Mouse (Mus musculus): ENCODE data around the gene Plek.

Plek gene

GRCm38 (mm10) chr11:17000353-17001334, 51.5 kb downstream of the Plek start:
- DNase-seq (ENCODE audit: inconsistent ontology term) = peak; percentile 32

DNA sequence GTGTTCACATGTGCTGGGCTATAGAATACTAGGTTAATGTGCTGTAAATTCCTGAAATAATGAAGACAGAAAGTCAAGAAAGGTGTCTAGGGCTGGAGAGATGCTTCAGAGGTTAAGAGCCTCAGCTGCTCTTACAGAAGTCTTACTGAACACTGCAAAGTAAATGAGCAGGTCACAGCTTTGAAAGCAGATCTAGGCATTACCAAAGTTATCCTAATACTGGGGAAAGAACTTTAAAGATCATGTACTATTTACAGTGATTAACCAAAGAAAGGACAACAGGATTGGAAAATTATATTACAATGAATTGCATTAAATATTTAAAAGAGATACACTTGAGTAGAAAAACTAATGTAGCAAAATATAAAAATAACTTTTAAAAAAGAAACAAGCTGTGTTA, 52.2 kb downstream of the Plek start:
- no peak for DNase-seq (ENCODE audit: inconsistent ontology term)

DNA sequence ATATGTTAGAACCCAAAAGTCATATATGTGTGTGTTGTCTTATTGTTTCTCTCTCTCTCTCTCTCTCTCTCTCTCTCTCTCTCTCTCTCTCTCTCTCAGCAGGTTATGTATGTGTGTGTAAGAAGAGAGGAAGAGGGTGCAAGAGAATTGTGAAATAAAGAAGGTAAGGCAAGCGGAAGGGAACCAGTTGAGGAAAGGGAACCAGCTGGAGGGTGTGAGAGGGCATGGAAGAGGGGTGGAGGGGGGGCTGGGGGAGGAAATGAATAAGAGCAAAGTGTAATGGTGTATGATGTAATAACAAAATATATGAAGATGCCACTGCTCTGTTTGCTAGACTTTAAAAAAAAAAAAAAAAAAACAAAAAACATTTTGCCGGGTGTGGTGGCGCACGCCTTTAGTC, 52.8 kb downstream of the Plek start:
- DNase-seq (ENCODE audit: inconsistent ontology term) = no peak

DNA sequence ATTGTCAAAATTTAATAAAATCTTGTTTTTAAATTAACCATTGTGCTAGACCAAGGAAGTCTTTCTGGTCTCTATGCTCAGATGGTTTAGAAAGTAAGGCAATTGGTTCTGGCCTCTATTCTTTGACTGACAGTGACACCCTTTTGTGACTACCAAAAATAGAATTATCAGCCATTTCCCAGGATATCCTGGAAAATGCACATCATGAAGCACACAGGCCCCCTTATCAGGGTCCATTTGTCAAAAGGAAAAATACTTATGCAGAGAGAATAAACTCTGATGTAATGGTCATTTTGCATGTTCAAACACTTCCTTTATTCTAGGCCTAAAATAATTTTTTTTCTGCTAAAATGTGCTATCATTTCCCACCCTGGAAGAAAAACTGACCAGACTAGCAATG, 54.7 kb downstream of the Plek start:
- no peak for DNase-seq (ENCODE audit: inconsistent ontology term)

GRCm38 (mm10) chr11:16996818-16997217, 55.4 kb downstream of the Plek start:
- DNase-seq (ENCODE audit: inconsistent ontology term) = no peak

DNA sequence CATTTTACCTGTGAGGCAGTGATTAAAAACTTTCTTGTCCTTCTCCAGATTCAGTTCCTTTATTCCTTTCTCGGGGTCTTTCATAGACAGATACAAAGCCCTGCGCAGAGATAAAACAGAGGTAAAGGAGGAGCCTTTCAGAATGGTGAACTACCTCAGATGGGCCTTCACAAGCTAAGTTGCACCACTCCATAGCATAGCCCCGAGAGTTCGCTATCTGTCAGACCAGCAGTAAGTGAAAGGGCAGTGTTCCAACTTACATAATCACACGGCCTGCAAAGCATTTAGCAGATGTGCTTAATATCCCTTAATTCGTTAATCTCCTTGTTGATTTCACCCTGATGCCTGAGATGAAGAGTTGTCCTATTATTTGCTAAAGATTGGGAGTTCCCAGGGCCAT, 59.3 kb downstream of the Plek start:
- DNase-seq (ENCODE audit: inconsistent ontology term) = no peak

DNA sequence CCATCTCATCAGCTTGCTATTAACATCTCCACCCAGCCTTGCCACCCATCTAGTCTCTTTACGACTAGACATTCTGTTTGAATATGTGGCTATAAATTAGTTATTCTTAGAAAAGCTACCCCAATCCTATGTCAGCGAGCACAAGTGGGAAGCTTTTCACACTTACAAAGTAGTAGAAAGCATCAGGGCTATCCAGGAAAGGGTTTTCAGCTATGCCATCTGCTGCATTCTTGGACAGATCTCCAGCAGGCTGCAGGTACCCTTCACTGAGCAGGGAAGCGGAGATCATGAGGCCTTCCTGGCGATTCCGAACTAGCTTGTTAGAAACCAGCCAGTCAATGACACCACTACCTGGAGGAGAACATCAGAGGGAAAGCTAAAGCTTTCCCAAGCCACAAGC, 62.3 kb downstream of the Plek start:
- DNase-seq (ENCODE audit: inconsistent ontology term) = no peak

DNA sequence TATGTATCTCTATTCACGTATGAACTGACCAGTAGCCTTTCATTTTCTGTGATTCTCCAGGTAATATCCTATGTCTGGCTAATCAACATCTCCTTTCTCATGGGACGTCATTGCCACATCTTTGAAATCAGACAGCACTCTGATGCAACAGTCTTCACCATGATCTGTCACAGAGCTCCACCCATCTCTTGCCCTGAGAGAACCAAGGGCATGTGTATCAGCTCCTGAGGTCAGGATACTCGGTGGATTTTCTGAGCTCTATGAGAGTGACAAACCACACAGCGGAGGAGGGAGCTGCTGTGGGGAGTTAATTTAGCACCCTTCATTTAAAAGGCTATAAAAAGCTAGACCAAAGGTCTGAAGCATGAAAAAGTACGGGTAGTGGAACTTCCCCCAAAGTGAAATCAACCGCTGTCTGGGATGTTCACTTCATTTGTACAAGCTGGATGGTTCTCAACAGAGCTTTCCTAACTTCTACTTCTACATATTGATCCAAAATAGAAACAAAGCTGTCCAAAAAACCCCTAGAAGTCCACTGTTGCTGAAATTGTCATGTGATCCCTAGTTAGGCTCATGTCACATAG, 64.3 kb downstream of the Plek start:
- no peak for DNase-seq (ENCODE audit: inconsistent ontology term)

DNA sequence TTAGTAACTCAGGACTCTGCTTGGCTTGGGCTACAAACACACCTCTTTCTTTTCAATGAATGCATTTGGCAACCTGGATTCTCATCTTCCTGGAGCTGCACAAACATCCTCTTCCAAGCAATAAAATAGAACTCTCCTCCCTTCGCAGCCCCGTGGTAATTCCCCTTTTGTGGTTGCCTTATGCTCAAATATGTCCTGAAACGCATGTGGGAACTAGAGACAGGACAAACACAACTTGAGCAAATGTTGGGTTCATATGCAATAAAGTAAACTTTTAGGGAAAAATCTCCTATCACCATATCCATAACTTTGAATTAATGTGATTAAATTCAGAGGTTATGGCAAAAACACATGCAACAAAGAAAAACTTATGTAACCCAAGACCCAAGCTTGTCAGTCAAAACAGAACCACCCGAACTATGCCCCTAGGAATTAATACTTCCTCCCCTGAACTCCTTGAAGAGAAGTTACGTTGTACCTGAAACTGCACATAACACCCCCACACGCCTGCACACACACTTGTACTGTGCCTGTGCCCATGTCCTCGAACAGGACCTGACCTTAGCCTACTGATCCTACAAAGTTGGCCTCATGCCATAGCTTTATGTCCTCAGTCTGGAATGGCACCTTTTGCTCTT, 65.5 kb downstream of the Plek start:
- no peak for DNase-seq (ENCODE audit: inconsistent ontology term)

DNA sequence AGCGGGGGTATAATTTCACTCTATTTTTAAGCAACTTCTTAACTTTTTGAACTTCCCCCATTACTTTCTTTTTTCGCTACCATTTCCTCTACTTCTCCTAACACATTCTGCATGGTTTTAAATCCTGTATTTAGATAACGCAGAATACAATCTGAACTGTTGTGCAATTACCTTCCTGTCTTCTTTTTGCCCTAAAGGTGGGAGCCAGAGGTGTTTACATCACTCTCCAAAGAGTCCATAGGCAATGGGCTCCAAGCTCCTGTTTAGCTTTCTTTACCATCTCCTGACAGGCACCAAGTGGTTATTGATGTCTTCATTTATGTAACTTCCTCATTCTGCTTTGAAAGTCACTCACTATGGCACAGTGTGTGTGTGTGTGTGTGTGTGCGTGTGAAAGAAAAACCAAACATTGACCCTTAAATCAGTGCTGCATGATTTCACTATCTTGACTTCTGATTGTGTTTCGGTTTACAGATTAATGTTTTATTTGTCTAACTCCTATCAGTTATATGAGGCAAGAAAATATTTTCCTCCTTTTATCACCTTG, 73.9 kb downstream of the Plek start:
- DNase-seq (ENCODE audit: inconsistent ontology term) = no peak

GRCm38 (mm10) chr11:16977611-16978010, 74.6 kb downstream of the Plek start:
- no peak for DNase-seq (ENCODE audit: inconsistent ontology term)

GRCm38 (mm10) chr11:16976937-16977336, 75.2 kb downstream of the Plek start:
- no peak for DNase-seq (ENCODE audit: inconsistent ontology term)

DNA sequence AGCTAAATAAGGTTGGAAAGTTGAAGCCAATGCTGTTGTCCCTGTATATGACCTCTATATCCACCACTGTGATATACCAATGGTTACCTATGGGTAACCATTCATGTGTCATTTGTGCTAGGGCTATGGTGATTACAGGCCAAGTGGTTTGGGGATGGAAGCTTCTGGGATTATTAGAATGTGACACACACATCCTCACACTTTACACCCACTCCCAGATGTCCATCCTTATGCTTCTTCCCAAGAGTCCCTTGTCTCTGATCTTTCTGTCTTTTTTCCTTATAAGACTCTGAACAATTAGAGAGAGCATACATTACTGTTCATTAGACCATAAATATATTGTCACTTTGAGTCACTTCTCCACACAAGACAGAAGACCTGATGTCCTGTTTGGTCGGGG, 79.1 kb downstream of the Plek start:
- no peak for DNase-seq (ENCODE audit: inconsistent ontology term)

DNA sequence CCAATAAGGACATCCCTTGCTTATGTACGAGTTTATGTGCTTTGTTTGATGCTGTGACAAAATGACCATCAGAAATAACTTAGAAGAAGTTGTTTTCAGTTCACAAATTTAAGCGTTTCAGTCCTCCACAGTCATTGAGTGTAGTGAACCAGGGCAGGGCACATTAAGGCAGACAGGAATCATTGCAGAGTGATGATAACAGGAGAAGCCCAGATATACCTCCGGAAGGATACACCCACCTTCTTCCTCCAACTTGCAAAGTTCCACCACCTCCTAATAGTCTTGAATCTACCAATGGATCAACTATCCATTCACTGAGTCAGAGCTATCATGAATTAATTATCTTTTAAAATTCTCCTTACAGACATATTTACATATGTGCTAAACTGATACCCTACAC, 80.2 kb downstream of the Plek start:
- no peak for DNase-seq (ENCODE audit: inconsistent ontology term)

- DNase-seq (ENCODE audit: inconsistent ontology term) = no peak
These were observed 82.5 kb downstream of the Plek start for GRCm38 (mm10) chr11:16969650-16970049.

GRCm38 (mm10) chr11:16967806-16968205, 84.4 kb downstream of the Plek start:
- DNase-seq (ENCODE audit: inconsistent ontology term) = peak; percentile 10

- DNase-seq (ENCODE audit: inconsistent ontology term) = no peak
These were observed 93.7 kb downstream of the Plek start for GRCm38 (mm10) chr11:16958520-16958919.

DNA sequence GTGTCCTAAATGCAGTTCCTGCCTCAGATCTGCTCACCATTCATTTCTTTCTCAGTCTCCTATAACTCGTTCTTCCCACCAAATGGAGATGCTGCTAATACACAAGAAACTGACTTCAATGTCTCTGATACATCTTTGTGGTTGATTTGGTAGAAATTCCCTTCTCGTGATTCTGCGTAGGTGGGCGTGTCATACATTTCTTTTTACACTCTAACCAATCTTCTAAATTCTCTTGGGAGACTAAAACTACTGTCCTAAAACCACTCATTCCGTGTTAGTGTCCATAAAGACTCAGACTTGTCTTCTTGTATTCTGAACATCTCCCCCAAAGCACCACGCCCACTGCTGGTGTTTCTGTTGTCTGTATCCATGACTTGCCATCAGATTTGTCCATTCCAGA, 95.2 kb downstream of the Plek start:
- no peak for DNase-seq (ENCODE audit: inconsistent ontology term)

- DNase-seq (ENCODE audit: inconsistent ontology term) = no peak
These were observed 95.9 kb downstream of the Plek start for GRCm38 (mm10) chr11:16956115-16956862.

- DNase-seq (ENCODE audit: inconsistent ontology term) = no peak
These were observed 100.5 kb downstream of the Plek start for GRCm38 (mm10) chr11:16951761-16952010.

DNA sequence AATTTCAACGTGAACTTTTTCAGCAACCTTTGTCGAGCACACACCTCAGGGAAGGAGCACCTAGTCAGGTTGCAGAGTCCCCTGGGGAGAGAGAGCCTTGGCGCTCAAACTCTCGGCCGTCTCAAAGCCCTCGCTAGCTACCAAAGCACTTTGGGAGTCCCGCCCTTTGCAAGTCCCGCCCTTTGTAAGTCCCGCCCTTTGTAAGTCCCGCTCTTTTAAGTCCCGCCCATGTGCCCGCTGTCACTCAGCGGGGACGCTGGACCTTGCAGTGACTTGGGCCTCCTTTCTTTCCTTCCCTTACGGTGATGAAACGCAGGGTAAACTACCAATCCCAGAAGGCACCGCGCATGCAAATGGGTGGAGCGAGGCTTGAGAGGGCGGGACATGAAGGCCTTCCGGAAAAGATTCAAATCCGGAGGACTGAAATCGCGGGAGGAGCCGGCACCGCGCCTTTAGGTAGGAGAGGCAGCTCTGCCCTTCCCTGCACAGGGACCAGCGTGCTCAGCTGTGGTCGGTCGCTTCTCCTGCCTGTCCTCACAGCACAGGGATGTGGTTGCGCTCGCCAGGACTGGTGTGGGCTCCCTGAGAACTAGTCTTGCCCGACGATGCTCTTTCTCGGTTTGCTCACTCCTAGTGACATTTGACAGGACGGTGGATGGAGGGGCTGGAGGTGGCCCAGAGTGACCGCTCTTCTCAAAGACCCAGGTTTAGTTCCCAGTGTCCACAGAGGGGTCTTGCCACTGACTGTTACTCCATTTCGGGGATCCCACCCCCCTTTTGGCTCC, 101.0 kb downstream of the Plek start, which contains the start of gene Fbxo48:
Gene Fbxo48 (plus strand): TSS at position 400 of the 785 bp plus-strand sequence.
- DNase-seq (ENCODE audit: inconsistent ontology term) = peak; percentile 98

Measured in Muller cell, postnatal 12 days (primary cell).